Mouse (Mus musculus): ENCODE data around the gene Gm11084. TPM values are rescaled to one million over a fixed set of nuclear protein-coding genes. Genes with fewer than 3 reads are reported as not detected.

Gm11084 gene
- polyA plus RNA-seq, 1 experiment: not detected

- Histone ChIP-seq H3K4me1 (ENCODE audit: control insufficient read depth, insufficient read depth, low read length) (no peaks in the 10 kb centered on the region), H3K4me3 (ENCODE audit: insufficient read depth, low read length) (no peak overlapping the region), H3K27ac (ENCODE audit: insufficient read depth, low read length) (no peak overlapping the region)
- TF ChIP-seq CTCF (IDR thresholded peaks at IDR 0.05; ENCODE audit: borderline replicate concordance, insufficient read depth, low read length) (no peak), POLR2A (IDR thresholded peaks at IDR 0.05; ENCODE audit: low read depth, low read length) (no peak)
Measured at GRCm38 (mm10) chr2:72965450-72965849, 21.1 kb downstream of the Gm11084 start.

- no peak overlapping the region for H3K27ac ChIP-seq (ENCODE audit: insufficient read depth, low read length)
- TF ChIP-seq POLR2A (IDR thresholded peaks at IDR 0.05; ENCODE audit: low read depth, low read length) (no peak), CTCF (IDR thresholded peaks at IDR 0.05; ENCODE audit: borderline replicate concordance, insufficient read depth, low read length) (no peak)
- H3K4me3 ChIP-seq (ENCODE audit: insufficient read depth, low read length): no peak overlapping the region
- no peaks in the 10 kb centered on the region for H3K4me1 ChIP-seq (ENCODE audit: control insufficient read depth, insufficient read depth, low read length)
Measured at GRCm38 (mm10) chr2:72956415-72956814, 30.1 kb downstream of the Gm11084 start.

- H3K27ac ChIP-seq (ENCODE audit: insufficient read depth, low read length): no peak overlapping the region
- H3K4me3 ChIP-seq (ENCODE audit: insufficient read depth, low read length): no peak overlapping the region
- H3K4me1 ChIP-seq (ENCODE audit: control insufficient read depth, insufficient read depth, low read length): no peaks in the 10 kb centered on the region
- no peak for TF ChIP-seq POLR2A (IDR thresholded peaks at IDR 0.05; ENCODE audit: low read depth, low read length)
- TF ChIP-seq CTCF (IDR thresholded peaks at IDR 0.05; ENCODE audit: borderline replicate concordance, insufficient read depth, low read length): no peak
Measured at GRCm38 (mm10) chr2:72952979-72953378, 33.5 kb downstream of the Gm11084 start.

GRCm38 (mm10) chr2:72935937-72936336 lies 50.6 kb downstream of the Gm11084 start:
- Histone ChIP-seq H3K27ac (ENCODE audit: insufficient read depth, low read length) (no peak overlapping the region), H3K4me1 (ENCODE audit: control insufficient read depth, insufficient read depth, low read length) (no peaks in the 10 kb centered on the region), H3K4me3 (ENCODE audit: insufficient read depth, low read length) (no peak overlapping the region)
- TF ChIP-seq CTCF (IDR thresholded peaks at IDR 0.05; ENCODE audit: borderline replicate concordance, insufficient read depth, low read length): no peak
- TF ChIP-seq POLR2A (IDR thresholded peaks at IDR 0.05; ENCODE audit: low read depth, low read length): no peak

GRCm38 (mm10) chr2:72932186-72932585 lies 54.3 kb downstream of the Gm11084 start:
- Histone ChIP-seq H3K4me3 (ENCODE audit: insufficient read depth, low read length) (no peak overlapping the region), H3K4me1 (ENCODE audit: control insufficient read depth, insufficient read depth, low read length) (no peaks in the 10 kb centered on the region), H3K27ac (ENCODE audit: insufficient read depth, low read length) (no peak overlapping the region)
- TF ChIP-seq CTCF (IDR thresholded peaks at IDR 0.05; ENCODE audit: borderline replicate concordance, insufficient read depth, low read length) (no peak), POLR2A (IDR thresholded peaks at IDR 0.05; ENCODE audit: low read depth, low read length) (no peak)

- Histone ChIP-seq H3K27ac (ENCODE audit: insufficient read depth, low read length) (no peak overlapping the region), H3K4me3 (ENCODE audit: insufficient read depth, low read length) (no peak overlapping the region), H3K4me1 (ENCODE audit: control insufficient read depth, insufficient read depth, low read length) (no peaks in the 10 kb centered on the region)
- TF ChIP-seq POLR2A (IDR thresholded peaks at IDR 0.05; ENCODE audit: low read depth, low read length) (no peak), CTCF (IDR thresholded peaks at IDR 0.05; ENCODE audit: borderline replicate concordance, insufficient read depth, low read length) (no peak)
Measured at GRCm38 (mm10) chr2:72924981-72925380, 61.5 kb downstream of the Gm11084 start.

Other genes with a start within 250 kb of the Gm11084 start
- 76.5 and 92.7 TPM in 2 replicates for gene Sp3, start 6.3 kb downstream of the Gm11084 start, polyA plus RNA-seq (2011; ENCODE audit: insufficient read length, low read depth, missing spikeins)
- gene Ola1, start 232.2 kb upstream of the Gm11084 start, polyA plus RNA-seq (2011; ENCODE audit: insufficient read length, low read depth, missing spikeins): 104 and 112 TPM in 2 replicates

Measured in embryonic fibroblast, embryonic 13.5 days (primary cell).